Mouse (Mus musculus) left cerebral cortex, postnatal 25 days (tissue): ENCODE results near the gene Dnajb13. TPM values are rescaled to one million over a fixed set of nuclear protein-coding genes. Genes with fewer than 3 reads are reported as not detected.

Experiments used
- DNase-seq, 2 experiments: peaks; one replicate each; pipeline ENCODE4 v3.0.0; 2022; ENCODE audit warnings: low spot score in 2 of 2, mixed read lengths in 1 of 2
- intact Hi-C: fragments of 180-260 bp; cut with DNase I; formaldehyde crosslinking; loops from one replicate; pipeline ENCODE4 v1.15.1; 2025
- total RNA-seq, 2 experiments: library from RNA; stranded (reverse); gene quantifications; 2 replicates each; pipeline ENCODE4 v1.2.3; 2021

The Dnajb13 gene
- total RNA-seq = under 1 TPM; 0.25 to 0.60 TPM

- intact Hi-C loops = loop anchor here (5.0 kb wide), 1 partner anchor 87 kb away; no protein-coding TSS in a partner anchor
- DNase-seq = peak in 1 of 2 experiments; percentile 26
Observed at GRCm38 (mm10) chr7:100514573-100514972, at the start of gene Dnajb13. TSS of gene Dnajb13 (minus strand) at chr7:100514960.

GRCm38 (mm10) chr7:100561861-100562587 is 47.3 kb upstream of the Dnajb13 start:
- intact Hi-C loops = no loop called here
- DNase-seq = peak in 1 of 2 experiments; percentile 39

- intact Hi-C loops = loop anchor here (5.0 kb wide), 1 partner anchor 48 kb away; the partner anchor contains the start of genes Mrpl48 and Rab6a
- no peak for DNase-seq
Observed at GRCm38 (mm10) chr7:100559331-100559730, 44.6 kb upstream of the Dnajb13 start.

- intact Hi-C loops = loop anchor here (5.0 kb wide), 1 partner anchor 50 kb away; the partner anchor contains the start of genes Mrpl48 and Rab6a
- DNase-seq = no peak
Observed at GRCm38 (mm10) chr7:100557241-100557640, 42.5 kb upstream of the Dnajb13 start.

- peak; percentile 66 to 84 for DNase-seq
- intact Hi-C loops = loop anchor here (2.0 to 5.0 kb wide), 2 partner anchors 27 to 52 kb away; partner anchors contain the start of genes Mrpl48 and Rab6a
Observed at GRCm38 (mm10) chr7:100555431-100555951, 40.7 kb upstream of the Dnajb13 start.

- DNase-seq = no peak
- intact Hi-C loops = loop anchor here (2.0 to 5.0 kb wide), 2 partner anchors 28 to 52 kb away; partner anchors contain the start of genes Mrpl48 and Rab6a
Observed at GRCm38 (mm10) chr7:100554939-100555338, 40.2 kb upstream of the Dnajb13 start.

GRCm38 (mm10) chr7:100550338-100551007 is 35.7 kb upstream of the Dnajb13 start:
- intact Hi-C loops = no loop called here
- DNase-seq = peak; percentile 59 to 80

- DNase-seq = no peak
- intact Hi-C loops = no loop called here
Observed at GRCm38 (mm10) chr7:100549796-100550195, 35.0 kb upstream of the Dnajb13 start.

- no peak for DNase-seq
- intact Hi-C loops = no loop called here
Observed at GRCm38 (mm10) chr7:100547631-100548030, 32.9 kb upstream of the Dnajb13 start.

- DNase-seq = no peak
- intact Hi-C loops = no loop called here
Observed at GRCm38 (mm10) chr7:100544437-100544836, 29.7 kb upstream of the Dnajb13 start.

GRCm38 (mm10) chr7:100539516-100539915 is 24.8 kb upstream of the Dnajb13 start:
- intact Hi-C loops = loop anchor here (5.0 kb wide), 1 partner anchor 43 kb away; no protein-coding TSS in a partner anchor
- no peak for DNase-seq

- no peak for DNase-seq
- intact Hi-C loops = loop anchor here (5.0 kb wide), 1 partner anchor 45 kb away; no protein-coding TSS in a partner anchor
Observed at GRCm38 (mm10) chr7:100537519-100537902, 22.8 kb upstream of the Dnajb13 start.

- intact Hi-C loops = loop anchor here (5.0 kb wide), 1 partner anchor 45 kb away; no protein-coding TSS in a partner anchor
- DNase-seq = peak; percentile 88 to 94
Observed at GRCm38 (mm10) chr7:100536804-100537518, 22.2 kb upstream of the Dnajb13 start, which contains the start of gene Coa4. TSS of gene Coa4 (plus strand) at chr7:100537071.

GRCm38 (mm10) chr7:100535831-100536230 is 21.1 kb upstream of the Dnajb13 start:
- intact Hi-C loops = loop anchor here (5.0 kb wide), 1 partner anchor 46 kb away; no protein-coding TSS in a partner anchor
- DNase-seq = no peak

GRCm38 (mm10) chr7:100534216-100534615 is 19.5 kb upstream of the Dnajb13 start:
- intact Hi-C loops = no loop called here
- no peak for DNase-seq

- DNase-seq = no peak
- intact Hi-C loops = no loop called here
Observed at GRCm38 (mm10) chr7:100533503-100533902, 18.7 kb upstream of the Dnajb13 start.

- intact Hi-C loops = no loop called here
- DNase-seq = no peak
Observed at GRCm38 (mm10) chr7:100530766-100531165, 16.0 kb upstream of the Dnajb13 start.

- no peak for DNase-seq
- intact Hi-C loops = loop anchor here (5.0 to 10.0 kb wide), 2 partner anchors 290 to 343 kb away; no protein-coding TSS in a partner anchor
Observed at GRCm38 (mm10) chr7:100524669-100525068, 9.9 kb upstream of the Dnajb13 start.

- DNase-seq = no peak
- intact Hi-C loops = loop anchor here (5.0 to 10.0 kb wide), 2 partner anchors 293 to 345 kb away; no protein-coding TSS in a partner anchor
Observed at GRCm38 (mm10) chr7:100522222-100522621, 7.5 kb upstream of the Dnajb13 start.
